Mouse (Mus musculus) thymus, adult 2 months (tissue): ENCODE data around the gene Gpr158.

ENCODE experiments used
- CTCF ChIP-seq: fragments of 200-500 bp; IDR thresholded peaks from 2 replicates; pipeline ENCODE4 v1.5.1; 2012; ENCODE audit warnings: mild to moderate bottlenecking, control low read depth, low read length, moderate library complexity, borderline replicate concordance; ENCODE audit not compliant: control insufficient read depth, poor library complexity, insufficient read depth; ENCODE audit errors: extremely low read depth
- POLR2A ChIP-seq: fragments of 200-500 bp; IDR thresholded peaks from 2 replicates; pipeline ENCODE4 v1.6.1; 2012; ENCODE audit warnings: mild to moderate bottlenecking, low read length, control low read depth, moderate library complexity; ENCODE audit not compliant: control insufficient read depth, poor library complexity, insufficient read depth; ENCODE audit errors: extremely low read depth

DNA sequence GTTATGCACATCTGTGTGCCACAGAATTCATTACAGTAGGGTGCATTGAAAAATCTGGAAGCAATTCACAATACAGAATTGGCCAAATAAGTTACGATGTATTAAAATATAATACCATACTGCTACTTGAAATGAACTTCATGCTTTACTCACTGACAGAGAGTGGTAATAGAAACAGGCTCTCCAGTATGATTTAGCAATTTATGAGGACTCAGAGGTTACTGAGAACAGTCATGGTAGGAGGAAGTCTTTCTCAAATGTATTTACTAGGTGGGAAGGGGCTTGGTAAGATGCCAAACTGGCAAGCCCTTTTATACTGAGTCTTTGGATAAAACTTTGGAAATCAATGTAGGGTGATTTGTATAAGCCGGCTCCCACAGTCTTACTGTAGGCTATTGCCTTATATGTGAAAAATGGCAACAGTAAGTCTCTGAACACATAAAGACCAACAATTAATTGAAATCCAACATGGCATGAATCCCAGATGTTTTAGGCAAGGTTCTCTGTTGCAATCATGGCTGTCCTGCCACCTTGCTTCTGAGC lies 40.2 kb downstream of the Gpr158 start:
- TF ChIP-seq CTCF (no peak), POLR2A (no peak)
